Mouse (Mus musculus) small intestine, adult 2 months (tissue): ENCODE data around the gene Mbtps1.

ENCODE experiments used
- CTCF ChIP-seq: fragments of 200-500 bp; IDR thresholded peaks from 2 replicates; pipeline ENCODE4 v1.5.1; 2012; ENCODE audit warnings: low read depth, mild to moderate bottlenecking, control low read depth, inconsistent platforms, low read length, moderate library complexity, mixed read lengths; ENCODE audit not compliant: insufficient replicate concordance, insufficient read length; ENCODE audit errors: extremely low read depth
- POLR2A ChIP-seq: fragments of 200-500 bp; IDR thresholded peaks from 2 replicates; pipeline ENCODE4 v1.6.1; 2012; ENCODE audit warnings: low read depth, mild to moderate bottlenecking, control low read depth, inconsistent platforms, low read length, moderate library complexity

DNA sequence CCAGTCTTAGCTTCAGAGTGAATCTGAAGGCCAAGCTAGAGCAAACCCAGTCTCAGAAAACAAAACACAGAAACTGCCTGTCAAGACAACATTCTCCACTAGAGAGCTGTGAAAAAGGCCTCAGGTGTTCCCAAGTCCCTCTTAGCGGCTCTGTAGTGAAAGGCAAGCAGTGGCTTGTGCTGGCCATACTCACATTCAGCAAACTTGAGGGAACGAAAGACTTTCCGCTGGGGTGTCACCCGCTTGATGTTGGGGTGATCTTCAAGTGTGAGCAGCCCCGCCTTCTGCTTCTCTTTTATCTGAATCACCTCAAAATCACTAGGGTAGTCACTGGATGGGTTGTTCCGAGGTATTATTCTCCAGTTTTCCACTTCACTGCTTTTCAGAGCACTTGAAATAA lies 12.7 kb downstream of the Mbtps1 start:
- TF ChIP-seq CTCF (no peak), POLR2A (no peak)
